Mouse (Mus musculus) embryo, embryonic 9.5 days (tissue): ENCODE measurements around the gene BC004004.
"Not testable (repeated sequence)": the region's sequence is repeated elsewhere in the genome, so short reads cannot be mapped to it uniquely, and the experiment has no call there.

ENCODE experiments used
- DNase-seq: peaks from one replicate; pipeline ENCODE4 v3.0.0-alpha.2; 2017; ENCODE audit errors: extremely low spot score

Gene BC004004

GRCm38 (mm10) chr17:29268682-29269348, at the start of gene BC004004:
BC004004 (plus strand) TSS chr17:29268788.
- DNase-seq = peak; percentile 96

GRCm38 (mm10) chr17:29220631-29221030, 48.0 kb upstream of the BC004004 start:
- DNase-seq = no peak

GRCm38 (mm10) chr17:29231109-29231508, 37.5 kb upstream of the BC004004 start:
- no peak for DNase-seq

GRCm38 (mm10) chr17:29236111-29236510, 32.5 kb upstream of the BC004004 start:
- DNase-seq = no peak

- peak; percentile 52 for DNase-seq
Observed at GRCm38 (mm10) chr17:29237267-29237771, 31.3 kb upstream of the BC004004 start.

- no peak for DNase-seq
Observed at GRCm38 (mm10) chr17:29237772-29238420, 30.7 kb upstream of the BC004004 start, which contains the start of gene Cpne5. Cpne5 (minus strand) TSS chr17:29238167.

- DNase-seq = peak; percentile 51
Observed at GRCm38 (mm10) chr17:29238421-29238945, 30.1 kb upstream of the BC004004 start.

GRCm38 (mm10) chr17:29244912-29245311, 23.7 kb upstream of the BC004004 start:
- DNase-seq = no peak

GRCm38 (mm10) chr17:29245725-29246124, 22.9 kb upstream of the BC004004 start:
- DNase-seq = no peak

GRCm38 (mm10) chr17:29246602-29247001, 22.0 kb upstream of the BC004004 start:
- peak; percentile 74 for DNase-seq

GRCm38 (mm10) chr17:29247881-29248280, 20.7 kb upstream of the BC004004 start:
- no peak for DNase-seq

GRCm38 (mm10) chr17:29249512-29249911, 19.1 kb upstream of the BC004004 start:
- no peak for DNase-seq

- DNase-seq = not testable (repeated sequence)
Observed at GRCm38 (mm10) chr17:29251006-29251405, 17.6 kb upstream of the BC004004 start.

- DNase-seq = no peak
Observed at GRCm38 (mm10) chr17:29251608-29252390, 16.8 kb upstream of the BC004004 start.

GRCm38 (mm10) chr17:29253236-29253635, 15.4 kb upstream of the BC004004 start:
- DNase-seq = no peak

GRCm38 (mm10) chr17:29253684-29254083, 14.9 kb upstream of the BC004004 start:
- no peak for DNase-seq

GRCm38 (mm10) chr17:29254784-29255183, 13.8 kb upstream of the BC004004 start:
- DNase-seq = not testable (repeated sequence)

- no peak for DNase-seq
Observed at GRCm38 (mm10) chr17:29256507-29256906, 12.1 kb upstream of the BC004004 start.

- no peak for DNase-seq
Observed at GRCm38 (mm10) chr17:29257001-29257511, 11.5 kb upstream of the BC004004 start.

- DNase-seq = no peak
Observed at GRCm38 (mm10) chr17:29258025-29258558, 10.5 kb upstream of the BC004004 start.

- DNase-seq = no peak
Observed at GRCm38 (mm10) chr17:29258921-29259320, 9.7 kb upstream of the BC004004 start.
